11 mouse cellular contexts compared by ENCODE assay signal in the genomic region with DNA sequence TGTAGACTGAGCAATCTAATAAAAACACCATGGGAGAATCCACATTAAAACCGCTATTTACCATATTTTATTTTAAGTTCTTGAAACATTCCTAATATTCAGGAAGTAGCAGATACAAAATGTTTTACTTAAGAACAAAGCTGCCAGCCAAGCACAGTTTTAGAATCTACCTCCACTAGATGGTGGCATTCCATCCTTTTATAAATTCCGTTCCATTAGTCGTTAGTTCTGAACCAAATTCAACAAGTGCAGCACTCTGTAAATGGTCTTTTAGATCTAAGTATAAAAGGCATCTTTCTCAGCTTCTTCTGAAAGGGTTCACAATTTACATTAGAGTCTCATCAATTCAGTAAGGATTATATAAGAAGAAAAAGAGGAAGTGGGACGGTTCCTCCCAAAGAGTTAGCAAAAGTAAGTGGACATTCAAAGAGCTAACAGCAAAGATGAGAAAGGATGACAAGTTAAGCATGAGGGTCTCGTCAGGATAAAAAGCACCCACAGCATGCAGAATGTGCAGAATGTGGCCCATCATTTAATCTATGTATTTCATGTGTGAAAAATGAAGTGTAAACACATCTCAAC.
"Had no signal": no experiment of that assay in that cellular context is flagged by ENCODE, and none has a peak within 500 bp of the region (broad histone marks: within the 10 kb centered on the region; RNA-seq: fewer than 3 reads in every experiment).

No protein-coding gene starts in this region.

- H3K4me2 ChIP-seq: limb, embryonic 13.5 days; midbrain, embryonic 15.5 days; neural tube, embryonic 13.5 days had no signal

- H3K4me1 ChIP-seq: limb, embryonic 13.5 days; midbrain, embryonic 15.5 days; neural tube, embryonic 13.5 days had no signal

- DNase-seq: kidney, adult 18-20 months; kidney, postnatal 25 days; left cerebral cortex, postnatal 4 days; lung, adult 18-20 months; retina, postnatal 1 day; right cerebral cortex, postnatal 4 days; thymus, postnatal 4 days had no signal

- ATAC-seq: midbrain, embryonic 15.5 days had no signal

- H3K4me3 ChIP-seq: limb, embryonic 13.5 days; midbrain, embryonic 15.5 days; neural tube, embryonic 13.5 days had no signal

- H3K27ac ChIP-seq: limb, embryonic 13.5 days; liver, embryonic 14.5 days; midbrain, embryonic 15.5 days; neural tube, embryonic 13.5 days had no signal

- H3K9me3 ChIP-seq: limb, embryonic 13.5 days; midbrain, embryonic 15.5 days; neural tube, embryonic 13.5 days had no signal

- H3K9ac ChIP-seq: limb, embryonic 13.5 days; liver, embryonic 14.5 days; midbrain, embryonic 15.5 days; neural tube, embryonic 13.5 days had no signal

- H3K36me3 ChIP-seq: midbrain, embryonic 15.5 days had no signal

- H3K27me3 ChIP-seq: limb, embryonic 13.5 days; midbrain, embryonic 15.5 days; neural tube, embryonic 13.5 days had no signal
